Mouse (Mus musculus) layer of hippocampus, postnatal 14 days (tissue): ENCODE data around the gene Disc1. TPM values are rescaled to one million over a fixed set of nuclear protein-coding genes. Genes with fewer than 3 reads are reported as not detected.
A peak's percentile ranks its signal among the peaks of the same experiment; 100 is the strongest.

Experiments used
- DNase-seq, 2 experiments: peaks; one replicate each; pipeline ENCODE4 v3.0.0; 2021 to 2022; ENCODE audit warnings: low spot score in 2 of 2, mixed read lengths in 1 of 2
- total RNA-seq, 2 experiments: library from RNA; stranded (reverse); gene quantifications; 2 replicates each; pipeline ENCODE4 v1.2.3; 2021

The Disc1 gene
- total RNA-seq, 2 experiments from 2014 or later: 4.5 to 5.7 TPM

DNA sequence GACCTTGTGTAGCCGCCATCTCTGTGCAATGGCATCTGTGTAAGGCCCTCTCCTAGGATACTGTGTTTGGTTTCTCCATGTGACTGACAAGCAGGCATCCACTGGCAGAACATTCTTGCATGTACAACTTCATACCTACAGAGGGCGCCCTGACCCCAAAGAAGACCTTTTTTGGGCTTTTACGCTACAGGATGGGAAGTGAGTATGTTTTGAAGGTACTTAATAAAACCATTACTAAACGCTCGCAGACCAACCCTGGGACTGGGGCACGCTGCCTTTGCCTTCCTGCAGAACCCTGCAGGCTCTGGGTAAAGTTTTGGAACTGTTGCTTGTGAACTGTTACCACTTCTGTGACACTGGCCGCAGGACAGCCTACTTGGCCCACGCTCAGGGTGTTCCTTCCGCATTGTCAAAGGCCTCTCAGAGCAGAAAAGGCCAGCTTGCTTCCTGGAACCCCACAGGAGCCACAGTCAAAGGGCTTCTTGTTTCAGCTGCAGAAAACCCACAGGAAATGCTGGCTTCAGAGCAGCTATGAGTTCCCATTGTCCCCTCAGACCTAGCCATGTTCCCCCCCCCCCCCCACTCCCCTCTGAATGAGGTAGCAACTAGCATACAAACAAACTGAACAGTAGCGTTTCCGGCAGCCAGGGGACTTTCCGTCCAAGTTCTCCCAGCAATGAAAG, 13.1 kb downstream of the Disc1 start:
- peak; percentile 74 to 91 for DNase-seq

DNA sequence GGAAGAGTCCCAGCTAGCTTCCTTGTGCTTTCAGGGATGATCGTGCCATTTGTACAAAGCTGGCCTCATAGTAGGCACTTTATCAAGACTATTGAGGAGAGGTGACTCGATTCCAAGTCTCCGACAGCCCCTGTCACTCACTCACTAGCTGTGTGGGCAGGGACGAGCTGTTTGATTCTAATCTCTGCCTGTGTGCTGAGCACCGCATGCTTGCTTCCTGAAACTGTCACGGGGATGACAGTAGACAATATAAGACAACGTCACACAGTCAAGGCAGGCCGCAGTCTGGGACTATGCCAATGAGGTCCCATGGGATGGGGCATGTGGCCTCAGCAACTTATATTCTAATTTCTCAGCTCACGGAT, 13.6 kb downstream of the Disc1 start:
- peak in 1 of 2 experiments; percentile 67 for DNase-seq

DNA sequence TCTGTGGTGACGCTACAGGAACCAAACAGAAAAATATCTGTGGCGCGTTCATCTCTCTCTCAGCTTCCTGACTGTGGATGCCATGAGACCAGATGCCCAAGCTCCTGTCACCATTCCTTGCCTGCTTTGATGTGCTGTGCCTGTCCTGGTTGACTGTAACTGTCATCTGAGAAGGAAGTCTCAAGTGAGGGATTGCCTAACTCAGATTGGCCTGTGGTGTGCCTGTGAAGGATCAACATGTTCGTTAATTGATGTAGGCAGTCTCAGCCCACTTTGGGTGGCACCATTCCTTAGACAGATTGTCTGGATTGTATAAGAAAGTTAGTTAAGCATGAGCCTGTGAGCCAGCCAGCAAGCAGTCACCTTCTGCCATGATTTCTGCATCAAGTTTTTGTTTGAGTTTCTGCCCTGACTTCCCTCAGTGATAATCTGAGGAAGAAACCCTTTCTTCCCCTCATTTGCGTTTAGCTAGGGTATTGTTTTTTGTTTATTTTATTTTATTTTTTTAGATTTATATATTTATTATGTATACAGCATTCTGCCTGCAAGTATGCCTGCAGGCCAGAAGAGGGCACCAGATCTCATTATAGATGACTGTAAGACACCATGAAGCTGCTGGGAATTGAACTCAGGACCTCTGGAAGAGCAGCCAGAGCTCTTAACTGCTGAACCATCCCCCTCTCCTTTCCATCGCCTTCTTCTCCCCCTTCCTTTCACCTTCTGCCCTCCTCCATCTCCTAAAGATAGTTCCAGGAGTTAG, 14.3 kb downstream of the Disc1 start:
- DNase-seq: no peak

DNA sequence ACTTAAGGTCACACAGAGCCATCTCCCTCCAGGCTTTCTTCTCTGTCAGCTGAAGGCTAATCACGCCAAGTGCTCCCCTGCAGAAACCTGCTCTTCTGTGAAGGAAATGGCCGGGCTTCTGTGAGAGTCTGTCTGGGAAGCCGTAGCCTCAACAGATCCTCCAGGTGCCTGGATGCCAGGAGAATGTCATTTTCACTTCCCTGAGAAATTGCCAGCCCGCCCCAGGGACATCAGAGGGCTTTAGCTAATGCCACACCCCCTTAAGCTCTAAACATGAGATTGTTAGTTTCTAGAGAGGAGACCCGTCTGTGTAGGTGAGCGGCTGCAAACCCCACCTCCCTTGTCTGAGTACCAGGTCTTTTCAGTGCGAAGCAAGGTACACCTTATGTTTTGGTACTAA, 15.3 kb downstream of the Disc1 start:
- no peak for DNase-seq

- no peak for DNase-seq
Observed at GRCm38 (mm10) chr8:125069733-125070132, 15.7 kb downstream of the Disc1 start.

DNA sequence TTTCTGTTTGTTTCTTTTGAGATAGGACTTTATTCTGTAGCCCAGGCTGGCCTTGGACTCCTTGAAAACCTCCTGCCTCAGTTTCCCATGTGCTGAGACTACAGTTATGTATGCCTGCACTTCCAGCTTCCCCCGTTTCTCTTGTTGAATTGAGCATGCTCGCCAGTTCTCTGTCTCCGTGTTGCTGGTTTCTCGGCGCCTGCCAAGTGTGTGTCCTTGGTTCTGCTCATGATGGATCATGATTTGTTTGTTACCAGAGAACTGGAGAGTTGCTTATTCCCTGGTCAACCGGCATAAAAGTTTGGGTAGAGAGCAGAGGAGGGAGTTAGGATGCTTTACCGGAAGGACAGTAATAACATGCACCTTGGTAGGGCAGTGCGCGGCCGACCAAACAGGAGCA, 20.1 kb downstream of the Disc1 start:
- no peak for DNase-seq

DNA sequence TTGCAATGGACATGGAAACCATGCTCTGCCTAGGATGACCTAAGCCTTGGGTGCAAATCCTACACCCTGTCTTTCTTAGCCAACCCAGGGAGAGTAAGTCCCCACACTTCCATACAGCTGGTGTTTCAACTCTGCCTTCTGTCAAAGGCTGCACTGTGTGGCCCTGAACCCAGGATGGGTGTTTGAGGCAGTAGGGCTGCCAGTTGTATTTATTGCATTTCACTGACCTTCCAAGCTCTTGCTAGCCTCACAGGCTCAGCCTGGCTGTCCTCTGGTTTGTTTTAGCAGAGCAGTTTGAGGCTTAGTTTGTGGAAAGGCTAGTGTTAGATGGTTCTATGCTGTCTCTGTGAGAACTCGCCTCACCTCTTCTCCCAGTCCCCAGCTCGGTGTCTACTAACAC, 20.6 kb downstream of the Disc1 start:
- no peak for DNase-seq

DNA sequence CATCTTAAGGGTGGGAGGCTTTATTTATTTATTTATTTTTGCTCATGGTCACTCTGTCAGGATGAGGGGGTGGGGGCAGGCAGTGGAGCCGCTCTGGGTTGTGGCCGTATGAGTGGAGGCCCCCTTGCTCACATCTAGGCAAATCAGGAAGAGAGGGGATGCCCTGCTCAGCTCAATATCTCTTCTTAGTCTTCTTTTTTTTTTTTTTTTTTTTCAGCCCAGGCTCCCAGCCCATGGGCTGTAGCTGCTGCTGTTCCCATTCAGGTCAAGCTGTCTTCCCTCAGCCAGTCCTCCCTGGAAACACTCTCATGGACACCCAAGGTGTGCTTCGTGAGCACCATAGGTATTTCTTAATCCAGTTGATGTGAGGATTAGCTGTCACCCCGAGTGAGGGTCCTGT, 21.4 kb downstream of the Disc1 start:
- DNase-seq: no peak

- DNase-seq: no peak
Observed at GRCm38 (mm10) chr8:125077326-125077725, 23.3 kb downstream of the Disc1 start.

- peak; percentile 84 to 93 for DNase-seq
Observed at GRCm38 (mm10) chr8:125078771-125079384, 24.9 kb downstream of the Disc1 start.

- peak in 1 of 2 experiments; percentile 58 for DNase-seq
Observed at GRCm38 (mm10) chr8:125080388-125081344, 26.7 kb downstream of the Disc1 start.

- peak in 1 of 2 experiments; percentile 41 for DNase-seq
Observed at GRCm38 (mm10) chr8:125083746-125084145, 29.8 kb downstream of the Disc1 start.

- DNase-seq: peak; percentile 85
Observed at GRCm38 (mm10) chr8:125084523-125084922, 30.5 kb downstream of the Disc1 start.

DNA sequence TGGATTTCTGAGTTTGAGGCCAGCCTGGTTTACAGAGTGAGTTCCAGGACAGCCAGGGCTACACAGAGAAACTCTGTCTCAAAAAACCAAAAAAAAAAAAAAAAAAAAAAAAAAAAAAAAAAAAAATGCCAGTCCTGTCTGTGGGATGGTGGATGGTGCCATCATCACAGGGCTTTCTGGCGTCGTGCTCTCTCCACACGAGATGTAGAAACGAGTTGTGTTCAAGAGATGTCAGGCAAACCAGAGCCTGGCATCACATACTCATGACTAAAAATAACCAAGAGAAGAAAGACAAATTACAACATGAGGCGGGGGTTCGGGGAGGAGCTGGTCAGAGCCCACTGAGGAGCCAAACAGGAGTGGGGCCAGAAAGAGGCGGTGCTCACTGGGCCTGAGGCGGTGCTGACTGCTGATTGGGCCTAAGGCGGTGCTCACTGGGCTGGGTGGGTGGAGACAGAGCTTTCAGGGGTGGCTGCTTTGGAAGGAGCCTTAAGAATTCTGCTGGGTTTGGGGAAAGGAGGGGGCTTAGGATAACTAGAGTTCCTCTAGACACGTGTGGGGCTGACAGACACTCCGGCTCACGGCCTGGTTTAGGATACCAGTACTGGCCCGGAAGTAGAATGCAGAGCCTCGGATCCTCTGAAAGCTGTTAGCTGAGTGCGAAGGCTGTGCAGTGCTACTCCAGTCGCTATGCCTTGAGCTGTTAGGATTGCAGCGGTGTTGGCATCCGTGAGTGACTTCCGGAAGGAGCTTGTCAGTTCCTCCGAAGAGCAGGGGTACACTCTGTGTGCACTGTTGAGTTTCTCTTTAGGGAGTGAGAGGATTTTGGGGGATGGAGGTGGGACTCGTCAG, 37.1 kb downstream of the Disc1 start:
- DNase-seq: peak in 1 of 2 experiments; percentile 54

- DNase-seq: no peak
Observed at GRCm38 (mm10) chr8:125097140-125097539, 43.1 kb downstream of the Disc1 start.

DNA sequence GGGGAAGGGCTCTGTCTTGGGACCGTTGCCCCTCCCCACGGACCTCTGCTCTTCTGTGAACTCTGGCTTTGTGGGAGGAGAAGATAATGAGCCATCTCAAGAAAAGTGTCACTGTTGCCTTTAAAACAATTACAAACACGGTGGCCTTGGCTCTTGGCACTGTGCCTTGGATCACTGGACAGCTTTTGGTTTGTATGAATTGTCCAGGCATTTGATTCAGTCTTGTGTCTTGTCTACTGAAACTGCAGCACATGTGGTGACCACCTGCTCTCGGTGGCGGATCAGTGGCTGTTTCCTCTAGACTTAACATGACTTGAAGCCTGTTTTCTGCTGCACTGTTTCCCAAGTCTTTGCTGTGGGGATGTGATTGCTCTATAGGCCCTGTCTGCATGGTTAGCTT, 44.1 kb downstream of the Disc1 start:
- no peak for DNase-seq

GRCm38 (mm10) chr8:125102303-125102702, 48.3 kb downstream of the Disc1 start:
- no peak for DNase-seq

DNA sequence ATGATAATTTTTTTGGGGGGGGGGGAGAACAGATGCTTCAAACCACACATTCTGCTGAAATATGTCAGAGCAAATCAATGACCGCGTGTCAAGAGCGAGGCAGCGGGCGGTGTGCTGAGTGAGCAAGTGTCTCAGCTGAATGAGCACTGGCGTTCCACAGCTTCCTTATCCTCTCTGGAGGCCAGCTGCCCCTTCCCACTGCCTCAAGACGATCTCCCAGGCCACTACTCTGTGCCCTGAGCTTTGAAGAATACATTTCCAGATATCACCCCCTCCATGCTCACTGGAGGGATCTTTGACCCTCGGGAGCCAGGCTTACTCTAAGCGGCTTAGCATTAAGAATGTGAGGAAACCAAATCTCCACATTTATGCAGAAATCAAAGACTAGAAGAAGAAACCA, 59.2 kb downstream of the Disc1 start:
- no peak for DNase-seq

DNA sequence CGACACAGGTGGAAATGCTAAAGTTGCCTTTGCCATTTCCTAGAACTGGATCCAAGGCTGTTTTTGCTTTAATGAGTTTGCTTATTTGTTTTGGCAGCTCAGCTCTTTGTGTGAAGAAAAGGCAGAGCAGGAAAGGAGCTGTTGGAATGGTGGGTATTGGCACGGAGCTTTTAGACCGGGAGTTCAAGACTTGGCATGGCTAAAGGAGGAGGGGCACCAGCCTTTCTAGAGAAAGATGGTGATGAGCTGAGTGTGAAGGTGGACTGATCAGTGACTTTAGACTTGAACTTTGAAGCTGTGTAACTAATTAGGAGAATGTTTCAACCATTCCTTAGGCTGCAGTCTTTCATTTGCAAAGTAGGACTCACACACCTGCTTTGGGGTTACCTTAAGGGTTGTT, 59.8 kb downstream of the Disc1 start:
- no peak for DNase-seq

GRCm38 (mm10) chr8:125115321-125115720, 61.3 kb downstream of the Disc1 start:
- no peak for DNase-seq
